Mouse (Mus musculus): Measurements from ENCODE around the gene Ppara.

Ppara gene

DNA sequence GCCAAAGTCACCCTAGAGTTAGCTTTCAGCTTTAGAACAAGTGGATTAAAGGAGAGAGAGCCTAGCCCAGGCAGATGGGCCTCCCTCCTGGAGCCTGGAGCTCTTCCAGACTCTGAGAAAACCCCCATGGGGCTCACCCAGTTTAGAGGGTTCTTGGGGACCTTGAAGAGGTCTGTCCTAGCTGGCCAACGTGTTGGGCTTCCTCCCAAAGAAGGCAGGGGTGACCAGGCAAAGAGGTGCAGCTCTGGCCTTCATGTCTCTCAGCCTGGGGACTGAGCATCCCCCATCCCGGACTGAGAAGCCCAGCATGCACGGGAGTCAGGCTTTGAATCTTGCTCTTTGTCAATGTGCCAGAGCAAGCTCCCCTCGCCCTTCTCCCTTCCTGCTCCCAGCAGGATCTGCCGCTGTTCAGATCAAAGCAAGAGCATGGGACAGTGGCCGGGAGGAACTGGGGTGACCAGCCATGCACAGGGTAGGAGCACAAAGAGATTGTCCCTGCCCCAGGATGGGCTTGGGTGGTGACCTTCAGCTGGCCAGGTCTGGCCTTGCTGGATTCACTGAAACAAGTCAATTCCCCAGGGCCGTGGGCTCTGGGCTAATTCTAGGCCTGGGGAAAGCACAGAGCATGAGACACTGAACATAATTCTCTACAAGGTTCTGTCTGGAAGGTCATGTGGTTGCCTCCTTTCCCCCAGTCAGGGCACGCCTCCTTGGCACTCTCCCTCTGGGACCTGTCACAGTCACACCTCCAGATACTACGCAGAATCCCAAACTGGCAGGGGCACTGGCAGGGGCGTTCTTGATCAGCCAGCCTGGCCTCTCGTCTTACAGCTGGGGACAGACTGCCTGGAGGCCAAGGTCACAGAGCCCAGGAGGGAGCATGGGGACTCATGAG lies 10.3 kb upstream of the Ppara start:
- CTCF ChIA-PET = interaction anchor here (0.6 kb wide), 1 partner anchor 113 kb away, joined by 4 read pairs; no protein-coding TSS in a partner anchor

DNA sequence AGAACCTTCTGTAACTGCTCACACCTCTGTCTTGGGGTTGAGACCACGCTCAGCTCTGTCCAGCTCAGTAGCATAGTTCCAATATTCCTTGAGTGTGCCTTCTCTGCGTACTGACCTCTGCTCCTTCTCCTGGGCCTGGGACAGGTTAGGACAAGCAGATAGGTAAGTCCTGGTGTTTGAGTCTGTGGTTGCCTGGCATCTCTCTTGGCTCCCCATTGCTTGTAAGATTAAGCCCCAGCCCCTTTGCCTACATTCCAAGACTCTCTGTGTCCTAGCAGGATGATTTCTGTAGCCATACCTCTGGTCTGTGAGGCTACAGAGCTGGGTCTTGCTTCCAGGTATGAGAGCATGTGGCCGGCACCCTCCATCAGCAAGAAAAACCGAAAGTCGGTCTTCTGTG lies 6.6 kb upstream of the Ppara start:
- CTCF ChIA-PET = no interaction called here

DNA sequence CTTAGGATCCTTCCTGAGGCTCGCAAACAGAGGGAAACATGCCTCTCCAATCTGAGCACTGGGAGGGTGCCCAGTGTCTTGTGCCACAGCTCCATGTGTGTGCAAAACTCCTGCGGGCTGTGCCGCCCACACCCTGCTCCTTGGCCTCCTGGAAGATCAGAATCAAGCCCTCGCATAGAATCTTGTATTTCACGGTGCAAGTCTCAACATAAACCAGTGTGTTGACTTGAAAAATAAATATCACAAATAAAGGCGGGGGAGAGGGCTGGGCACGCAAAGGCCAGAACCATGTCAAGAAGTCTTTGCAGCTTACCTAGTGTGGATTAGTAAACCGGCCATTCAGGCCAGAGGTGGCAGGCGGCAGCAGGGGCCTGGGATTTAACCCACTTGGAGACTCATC lies 5.5 kb upstream of the Ppara start:
- CTCF ChIA-PET = no interaction called here

DNA sequence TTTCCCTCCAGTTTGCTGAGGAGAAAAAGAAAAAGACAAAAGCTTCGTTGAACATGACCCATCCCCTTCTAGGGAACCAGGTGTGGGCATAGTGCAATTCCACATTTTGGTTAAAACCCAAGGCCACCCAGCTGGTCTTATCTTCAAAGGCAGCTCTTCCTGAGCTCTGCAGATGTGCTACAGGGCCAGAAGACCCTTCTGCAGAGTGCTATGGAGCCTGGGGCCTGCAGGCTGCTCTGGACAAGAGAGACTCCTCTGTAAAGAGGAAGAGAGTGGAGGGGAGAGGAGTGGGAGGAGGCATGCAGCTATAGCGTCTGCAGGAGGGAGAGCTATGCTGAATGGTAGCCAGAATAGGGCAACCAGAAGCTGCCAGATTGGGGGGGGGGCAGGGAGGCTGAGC lies 4.8 kb upstream of the Ppara start:
- CTCF ChIA-PET = no interaction called here

DNA sequence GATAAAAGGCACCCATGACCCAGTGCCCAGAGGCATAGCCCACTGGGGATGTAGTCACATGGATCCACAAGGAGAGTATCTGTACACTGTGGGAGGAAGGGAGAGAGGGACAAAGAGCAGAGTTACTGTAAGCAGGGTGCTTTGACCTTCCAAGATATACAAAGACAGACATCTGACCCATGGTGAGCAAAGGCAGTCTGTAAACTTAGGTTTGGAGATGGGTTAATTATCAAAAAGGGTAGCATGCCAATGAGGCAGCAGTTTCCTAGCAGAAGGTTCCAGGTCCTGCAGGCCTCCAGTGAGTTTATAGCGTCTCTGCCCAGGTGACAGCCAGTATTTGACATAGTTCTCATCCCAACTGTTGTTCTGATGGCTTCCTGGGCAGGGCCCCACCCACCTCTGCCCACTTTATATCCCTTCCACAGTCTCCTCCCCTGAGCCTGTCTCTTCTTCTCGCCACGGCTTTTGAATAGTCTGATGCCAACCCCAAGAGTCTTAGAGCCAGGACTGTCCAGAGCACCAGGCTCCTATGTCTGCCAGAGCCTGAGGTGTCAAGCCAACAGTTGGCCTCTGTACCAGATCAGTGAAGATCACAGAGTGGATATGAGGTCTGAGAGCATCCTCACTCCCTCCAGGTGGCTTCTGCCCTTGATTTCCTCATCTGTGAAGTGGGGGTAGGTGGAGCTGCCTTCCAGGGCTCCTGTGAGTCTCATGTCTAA lies 2.7 kb upstream of the Ppara start:
- CTCF ChIA-PET = no interaction called here

DNA sequence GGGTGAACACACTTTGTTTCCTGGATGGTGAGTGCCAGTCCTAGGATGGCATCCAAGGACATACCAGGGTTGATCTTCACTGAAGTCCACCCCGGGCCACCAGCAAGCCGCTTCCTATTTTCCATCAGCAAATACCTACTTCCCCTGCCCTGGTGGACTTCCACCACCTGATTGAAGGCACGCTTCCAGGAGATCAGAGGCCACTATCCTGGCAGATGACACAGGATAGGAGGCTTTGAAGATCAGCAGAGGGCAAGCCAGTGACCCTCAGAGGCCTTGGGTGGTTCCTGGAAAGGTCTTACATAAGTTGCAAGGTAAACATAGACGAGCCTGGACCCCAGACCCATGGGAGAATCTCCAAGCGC lies 2.2 kb upstream of the Ppara start:
- CTCF ChIA-PET = no interaction called here

DNA sequence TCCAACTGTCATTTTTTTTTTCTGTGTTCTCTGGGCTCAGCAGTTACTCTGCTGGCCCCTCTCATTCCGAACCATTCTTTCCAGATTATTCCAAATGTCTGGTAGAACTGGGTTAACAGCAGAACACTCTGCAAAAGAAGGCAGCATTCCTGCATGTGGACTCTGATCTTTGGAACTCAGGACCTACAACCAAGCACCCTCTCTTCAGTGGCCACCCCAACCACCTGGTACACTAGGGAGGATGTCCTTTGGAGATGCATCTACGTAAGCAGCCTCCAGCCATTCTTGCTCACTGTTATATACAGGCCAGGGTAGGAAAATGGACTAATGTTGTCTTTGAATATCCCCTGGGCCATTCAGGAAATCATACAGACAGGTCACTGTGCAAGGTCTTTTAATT lies 1.1 kb upstream of the Ppara start:
- CTCF ChIA-PET = interaction anchor here (0.7 kb wide), 1 partner anchor 299 kb away, joined by 5 read pairs; no protein-coding TSS in a partner anchor

DNA sequence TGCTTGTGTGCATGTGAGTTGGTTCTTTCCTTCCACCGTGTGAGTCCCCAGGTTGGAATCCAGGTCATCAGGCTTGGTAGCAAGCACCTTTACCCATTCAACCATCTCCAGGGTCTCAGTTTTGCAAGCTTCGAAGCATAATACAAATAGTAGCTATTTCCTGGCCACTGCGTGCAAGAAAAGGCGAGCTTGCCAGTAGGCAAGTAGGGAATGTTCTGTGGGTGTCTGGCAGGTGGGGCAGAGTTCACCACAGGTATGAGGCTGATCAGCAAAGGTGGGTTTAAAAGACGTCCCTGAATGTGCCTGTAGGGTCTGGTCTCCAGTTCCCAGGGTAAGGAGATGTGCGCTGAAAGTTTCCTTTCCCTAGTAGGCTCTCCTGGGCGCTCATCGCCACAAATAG lies 635 bp upstream of the Ppara start:
- CTCF ChIA-PET = interaction anchor here (0.7 kb wide), 1 partner anchor 299 kb away, joined by 5 read pairs; no protein-coding TSS in a partner anchor

DNA sequence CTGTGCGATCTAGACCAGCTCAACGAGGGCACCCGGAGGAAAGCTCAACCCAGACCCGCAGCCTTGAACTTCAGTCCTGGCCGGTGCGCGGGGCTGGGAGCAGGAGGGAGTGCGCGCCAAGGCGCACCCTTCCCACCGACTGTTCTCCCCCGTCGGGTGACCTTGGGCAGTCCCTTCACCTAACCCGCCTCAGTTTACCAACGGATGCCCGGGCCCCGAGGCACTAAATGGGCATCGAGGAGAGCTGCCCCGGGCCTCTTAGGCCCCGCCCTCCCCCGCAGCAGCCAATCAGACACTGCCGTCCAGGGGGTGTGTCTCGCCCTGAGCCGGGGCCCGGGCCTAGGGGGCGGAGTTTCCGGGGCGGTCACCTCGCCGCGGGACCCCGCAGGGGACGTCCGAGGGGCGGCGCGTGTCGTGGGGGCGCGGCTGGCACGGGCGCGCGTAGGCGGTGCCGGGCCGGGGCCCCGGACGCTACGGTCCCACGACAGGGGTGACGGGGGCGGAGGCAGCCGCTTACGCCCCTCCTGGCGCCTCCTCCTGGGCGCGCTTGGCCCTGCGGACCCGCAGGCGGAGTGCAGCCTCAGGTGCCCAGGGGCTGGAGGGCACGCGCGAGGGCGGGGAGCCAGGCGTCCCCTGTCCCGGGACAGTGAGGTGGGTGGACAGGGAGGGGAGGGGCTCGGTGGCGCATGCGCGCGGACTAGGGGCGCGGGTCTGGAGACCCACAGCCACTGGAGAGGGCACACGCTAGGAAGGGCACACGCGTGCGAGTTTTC lies 466 bp downstream of the Ppara start:
- CTCF ChIA-PET = no interaction called here

DNA sequence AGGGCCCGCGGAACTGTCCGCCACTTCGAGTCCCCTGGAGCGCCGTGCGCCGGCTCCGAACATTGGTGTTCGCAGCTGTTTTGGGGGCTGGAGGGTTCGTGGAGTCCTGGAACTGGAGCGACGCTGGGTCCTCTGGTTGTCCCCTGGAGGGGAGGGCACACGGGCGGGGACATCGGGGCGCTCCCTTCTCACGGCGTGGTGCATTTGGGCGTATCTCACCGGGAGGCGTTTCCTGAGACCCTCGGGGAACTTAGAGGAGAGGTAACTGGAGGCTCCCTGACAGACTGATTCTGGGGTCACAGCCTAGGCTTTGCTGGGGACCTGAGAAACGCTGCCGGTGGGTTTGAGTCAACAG lies 1.0 kb downstream of the Ppara start:
- CTCF ChIA-PET = no interaction called here

DNA sequence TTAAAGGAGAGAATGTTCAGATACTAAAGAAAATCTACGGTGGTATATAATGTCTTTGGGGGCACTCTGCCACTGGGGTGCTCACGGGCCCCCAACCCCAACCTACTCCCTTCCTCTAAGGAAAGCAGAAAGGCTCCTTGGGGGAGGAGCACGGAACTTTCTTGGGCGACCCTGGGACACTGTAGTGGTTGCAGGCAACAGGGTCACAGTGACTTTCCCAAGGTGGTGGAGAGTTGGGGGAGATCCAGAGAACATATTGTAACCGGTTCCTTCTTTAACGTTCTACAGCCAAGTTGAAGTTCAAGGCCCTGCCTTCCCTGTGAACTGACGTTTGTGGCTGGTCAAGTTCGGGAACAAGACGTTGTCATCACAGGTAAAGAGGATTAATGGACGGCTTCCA lies 1.7 kb downstream of the Ppara start:
- CTCF ChIA-PET = interaction anchor here (0.6 kb wide), 1 partner anchor 83 kb away, joined by 3 read pairs; no protein-coding TSS in a partner anchor

DNA sequence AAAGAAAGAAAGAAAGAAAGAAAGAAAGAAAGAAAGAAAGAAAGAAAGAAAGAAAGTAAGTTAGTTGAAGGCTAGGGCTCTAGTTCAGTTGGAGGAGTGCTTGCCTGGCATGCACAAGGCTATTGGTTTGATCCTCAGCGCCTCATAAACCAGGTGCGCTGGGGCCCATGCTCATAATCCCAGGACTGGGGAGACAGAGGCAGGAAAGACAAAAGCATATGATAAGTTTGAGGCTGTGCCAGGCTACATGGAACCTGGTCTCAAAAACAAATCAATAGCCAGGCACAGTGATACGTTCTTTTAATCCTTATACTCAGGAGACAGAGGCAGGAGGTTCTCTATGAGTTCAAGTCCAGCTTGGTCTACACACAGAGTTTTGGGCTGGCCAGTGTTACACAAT lies 3.6 kb downstream of the Ppara start:
- CTCF ChIA-PET = no interaction called here

DNA sequence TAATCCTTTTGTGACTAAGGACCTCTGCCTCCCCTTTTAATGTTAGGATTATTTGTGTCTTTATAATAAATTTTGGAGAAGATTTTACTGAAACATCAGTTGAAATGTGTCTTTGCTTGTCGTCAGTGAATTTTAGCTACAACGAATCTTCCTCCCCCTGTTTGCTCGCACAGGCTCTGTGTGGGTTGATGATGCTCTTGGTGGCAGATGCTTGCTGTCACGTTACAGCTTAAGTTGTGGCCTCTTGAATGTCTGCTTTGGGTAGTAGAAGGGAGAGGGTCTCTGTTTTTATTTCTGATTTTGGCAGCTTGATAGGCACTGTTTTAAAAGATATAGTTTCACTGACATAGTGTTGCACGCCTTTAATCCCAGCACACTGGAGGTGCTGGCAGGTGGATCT lies 4.2 kb downstream of the Ppara start:
- CTCF ChIA-PET = no interaction called here

DNA sequence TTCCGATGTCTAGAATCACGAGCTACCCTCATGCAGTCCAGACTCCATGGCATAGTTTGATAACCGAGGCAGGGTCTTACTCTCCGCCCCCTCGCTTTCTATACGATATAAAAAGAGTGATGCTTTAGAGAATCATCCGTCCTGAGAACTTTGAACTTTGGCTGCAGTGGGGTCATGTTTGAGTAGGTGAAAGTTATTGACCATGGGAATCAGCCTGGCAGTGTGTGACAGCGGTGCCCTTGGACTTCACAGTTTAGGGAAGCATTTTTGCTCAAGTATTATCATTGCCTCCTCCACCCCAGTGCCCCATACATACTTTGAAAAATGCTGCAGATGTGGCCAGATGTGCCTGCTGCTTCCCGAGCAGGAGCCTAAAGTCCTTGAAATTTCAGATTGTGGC lies 7.8 kb downstream of the Ppara start:
- CTCF ChIA-PET = no interaction called here

DNA sequence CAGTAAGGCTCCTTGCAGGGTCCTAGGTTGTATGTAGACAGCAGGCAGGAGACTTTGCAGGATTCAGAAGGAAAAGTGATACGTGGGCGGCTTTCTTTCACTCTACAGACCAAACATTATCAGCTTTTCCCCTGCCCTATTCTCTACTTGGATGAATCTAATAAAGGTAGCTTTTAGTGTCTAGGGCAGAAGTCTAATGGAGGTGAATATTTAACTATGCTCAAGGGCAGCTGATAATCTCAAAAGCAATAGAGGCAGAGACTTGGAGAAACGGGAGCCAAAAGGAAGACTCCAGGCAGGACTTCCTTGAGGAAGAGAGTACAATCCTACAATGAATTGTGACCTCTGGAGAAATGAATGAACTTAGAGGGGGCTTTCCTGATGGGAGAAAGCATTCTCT lies 9.2 kb downstream of the Ppara start:
- CTCF ChIA-PET = interaction anchor here (0.7 kb wide), 1 partner anchor 1587 kb away, joined by 3 read pairs; no protein-coding TSS in a partner anchor

DNA sequence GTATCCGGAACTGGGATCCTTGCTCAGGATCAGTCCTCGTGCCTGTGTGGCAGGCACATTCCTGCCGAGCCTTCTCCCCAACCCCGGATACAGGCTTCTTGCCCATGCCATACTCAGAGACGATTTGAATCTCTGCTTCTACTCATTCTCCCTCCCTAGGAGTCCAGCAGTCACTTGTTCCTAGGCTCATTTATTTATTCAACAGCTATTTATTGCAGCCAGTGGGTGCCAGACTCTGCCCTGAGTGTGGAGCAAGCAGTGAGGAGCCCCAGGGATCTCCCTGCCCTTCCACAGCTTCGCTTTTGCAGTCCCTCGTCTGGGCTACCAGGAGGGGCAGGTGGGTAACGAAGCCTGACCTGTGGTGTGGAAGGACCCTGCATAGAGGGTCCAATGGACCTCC lies 11.4 kb downstream of the Ppara start:
- CTCF ChIA-PET = no interaction called here

DNA sequence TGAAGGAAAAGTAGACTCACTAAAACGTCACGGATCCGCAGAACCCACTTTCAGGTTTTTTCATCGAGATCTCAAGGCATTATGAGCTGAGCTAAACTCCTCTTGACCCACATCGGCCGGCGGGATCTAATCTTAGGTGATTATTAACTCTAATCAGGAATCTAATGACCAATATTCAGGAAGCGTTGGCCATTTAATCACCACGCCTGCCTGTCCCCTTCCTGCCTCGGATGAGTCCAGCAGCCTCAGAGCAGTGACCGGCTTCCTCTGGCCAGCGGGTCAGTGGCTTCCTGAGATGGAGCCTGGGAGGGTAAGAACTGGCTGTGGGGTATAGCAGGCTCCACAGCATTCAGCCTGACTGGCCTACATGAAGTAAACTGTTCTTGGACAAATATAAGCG lies 11.9 kb downstream of the Ppara start:
- CTCF ChIA-PET = no interaction called here

DNA sequence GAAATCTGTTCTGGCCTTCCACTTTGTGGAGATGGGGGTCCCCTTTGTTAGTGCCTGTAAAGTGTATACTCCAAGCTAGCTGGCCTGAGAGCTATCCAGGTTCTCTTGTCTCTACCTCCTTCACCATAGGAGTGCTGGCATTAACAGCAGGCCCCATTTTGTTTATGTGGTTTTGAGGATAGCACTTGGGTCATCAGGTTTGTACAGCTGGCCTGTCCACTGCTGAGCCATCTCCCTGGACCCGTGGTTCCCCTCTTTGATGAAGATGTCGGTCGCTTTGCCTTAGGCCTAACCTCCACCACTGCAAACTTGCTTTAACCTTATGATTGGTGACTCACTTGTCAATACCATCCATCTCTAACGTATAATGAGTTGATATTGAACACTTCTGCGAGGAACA lies 13.2 kb downstream of the Ppara start:
- CTCF ChIA-PET = no interaction called here

DNA sequence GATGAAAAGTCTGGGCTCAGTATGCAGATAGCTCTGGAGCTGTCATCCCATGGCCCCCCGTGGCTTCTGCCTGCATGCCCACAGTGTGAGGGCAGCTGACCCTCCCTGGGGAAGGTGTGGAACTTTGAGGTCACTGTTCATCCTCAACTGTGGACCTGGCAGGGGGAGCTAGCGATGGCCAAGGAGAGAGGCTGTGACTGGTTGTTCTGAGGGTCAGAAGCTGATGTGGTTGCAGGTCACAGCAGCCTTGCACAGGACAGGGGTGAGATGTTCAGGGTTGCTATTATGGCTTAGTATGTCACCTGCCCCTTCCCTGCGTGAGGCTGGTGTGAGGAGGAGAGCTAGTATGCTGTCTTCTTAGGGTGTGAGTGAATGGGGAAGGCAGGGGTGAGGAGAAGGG lies 13.7 kb downstream of the Ppara start:
- CTCF ChIA-PET = no interaction called here

DNA sequence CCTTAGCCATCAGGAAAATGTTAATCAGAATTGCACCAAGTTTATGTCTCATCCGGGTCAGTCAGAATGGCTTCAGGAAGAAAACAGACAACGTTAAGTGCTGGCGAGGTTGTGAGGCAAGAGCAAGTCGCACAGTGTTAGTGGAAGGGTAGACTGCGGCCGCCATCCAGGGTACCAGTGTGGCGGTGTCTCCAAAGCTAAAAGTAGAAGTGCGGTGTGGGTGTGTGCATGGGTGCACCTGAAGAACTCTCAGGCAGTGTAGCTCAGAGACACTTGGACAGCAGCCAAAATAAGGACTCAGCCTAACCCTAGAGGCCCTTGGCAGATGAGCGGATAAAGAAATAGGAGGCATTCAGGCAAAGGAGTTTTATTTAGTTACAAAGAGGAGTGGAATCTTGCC lies 14.4 kb downstream of the Ppara start:
- CTCF ChIA-PET = no interaction called here

DNA sequence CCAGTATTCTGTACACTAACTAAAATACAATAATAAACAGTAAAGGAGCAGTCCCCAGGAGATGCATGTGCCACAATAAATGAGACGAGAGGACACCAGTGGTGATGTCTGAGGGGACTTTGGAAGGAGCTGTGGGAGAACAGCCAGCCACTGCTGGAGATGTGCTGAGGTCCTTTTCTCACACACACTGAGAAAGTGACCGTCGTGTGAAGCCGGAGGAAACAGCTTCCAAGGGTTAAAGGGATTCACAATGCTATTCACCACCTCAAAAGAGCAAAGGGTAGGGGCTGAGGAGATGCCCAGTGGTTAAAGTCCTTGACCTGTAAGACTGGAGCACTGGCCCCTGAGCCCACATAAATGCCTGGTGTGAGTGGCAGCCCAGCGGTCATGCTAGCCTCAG lies 15.3 kb downstream of the Ppara start:
- CTCF ChIA-PET = no interaction called here

DNA sequence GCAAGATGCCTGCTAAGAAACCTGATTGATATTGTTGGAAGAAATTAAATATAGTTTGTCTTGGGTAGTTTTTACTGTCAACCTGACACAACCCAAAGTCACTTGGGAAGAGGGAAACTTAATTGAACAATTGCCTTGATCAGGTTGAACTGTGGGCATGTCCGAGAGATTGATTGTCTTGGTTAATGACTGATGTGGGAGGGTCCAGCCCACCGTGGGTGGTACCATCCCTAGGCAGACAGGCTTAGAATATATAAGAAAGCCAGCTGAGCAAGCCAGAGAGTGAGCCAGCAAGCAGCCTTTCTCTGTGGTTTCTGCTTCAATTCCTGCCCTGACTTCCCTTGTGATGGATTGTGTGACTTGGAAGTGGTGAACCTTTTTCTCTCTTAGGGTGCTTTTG lies 17.9 kb downstream of the Ppara start:
- CTCF ChIA-PET = no interaction called here
